ENCODE assay signal across 14 mouse cellular contexts in the genomic region with DNA sequence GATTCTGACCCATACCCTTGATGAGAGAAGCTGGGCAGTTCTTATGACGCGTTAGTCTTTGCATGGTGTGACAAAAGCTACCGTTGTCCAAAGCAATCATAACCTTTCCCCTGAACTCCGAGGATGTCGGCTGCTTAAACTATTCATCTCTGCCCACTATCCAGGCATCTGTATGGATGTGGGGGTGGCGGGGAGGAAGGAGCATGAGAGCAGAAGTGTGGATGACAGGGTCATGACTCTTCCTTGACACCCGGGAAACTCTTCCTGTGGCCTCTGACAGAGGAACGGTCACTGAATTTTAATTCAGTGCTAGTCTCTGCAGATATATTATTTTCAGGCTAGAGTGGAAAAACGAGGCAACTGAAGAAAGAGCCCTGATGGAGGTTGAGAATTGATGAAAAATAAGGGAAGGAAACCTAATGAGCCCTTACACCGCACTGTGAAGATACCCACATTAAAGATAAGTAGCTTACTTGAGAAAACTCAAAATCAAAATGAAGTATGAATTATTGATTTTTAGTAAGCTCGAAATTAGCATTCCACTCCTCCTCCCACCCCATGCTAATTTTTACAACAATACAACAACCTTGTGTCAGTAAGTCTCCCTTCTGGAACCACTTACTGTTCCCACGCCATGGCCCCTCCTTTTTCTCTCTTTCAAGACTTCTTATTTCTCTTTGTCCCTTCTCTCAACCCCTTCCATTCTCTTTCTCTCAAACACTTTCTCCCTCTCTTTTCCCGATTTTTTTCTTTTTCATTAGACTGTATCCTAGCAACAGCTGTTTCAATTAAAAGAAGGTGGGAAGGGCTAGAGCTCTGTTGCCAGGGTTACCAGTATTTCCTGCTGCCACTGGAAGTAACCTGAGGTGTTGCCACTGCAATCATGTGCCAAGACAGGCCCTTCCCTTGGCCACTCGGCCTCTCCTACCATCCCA.
DNase-seq lines count a peak whose midpoint lies in the region; ATAC-seq and TF ChIP-seq lines count a peak whose summit lies in the region.
"Had no signal": no experiment of that assay in that cellular context is flagged by ENCODE, and none has a peak within 500 bp of the region (broad histone marks: within the 10 kb centered on the region; RNA-seq: fewer than 3 reads in every experiment).

No protein-coding gene starts in this region.

- intact Hi-C loops in heart, adult 2 months (cut with DNase I) = no loop called here

- H3K9ac ChIP-seq in hindbrain, embryonic 11.5 days (ENCODE audit: low read depth, low read length) = no peak overlapping the region
- no peak overlapping the region for H3K9ac ChIP-seq in midbrain, embryonic 13.5 days (replicated peaks)
- H3K9ac ChIP-seq in heart, adult 2 months (ENCODE audit: low read depth, low read length) = no peak overlapping the region
- H3K9ac ChIP-seq: embryonic facial prominence, embryonic 13.5 days; limb, embryonic 13.5 days had no signal

- peak overlapping the region; percentile 40 for H3K27ac ChIP-seq in hindbrain, embryonic 11.5 days (ENCODE audit: low read depth, low read length)
- H3K27ac ChIP-seq in midbrain, embryonic 13.5 days = peak overlapping the region; percentile 16; the same call in 1 of the 2 replicates
- H3K27ac ChIP-seq in heart, adult 2 months = no peak overlapping the region
- H3K27ac ChIP-seq: embryonic facial prominence, embryonic 13.5 days; limb, embryonic 13.5 days; stomach, postnatal 0 days had no signal

- H3K9me3 ChIP-seq in hindbrain, embryonic 11.5 days (ENCODE audit: control insufficient read depth, low read length) = no peaks in the 10 kb centered on the region
- no peaks in the 10 kb centered on the region for H3K9me3 ChIP-seq in midbrain, embryonic 13.5 days
- H3K9me3 ChIP-seq: embryonic facial prominence, embryonic 13.5 days; limb, embryonic 13.5 days had no signal

- H3K79me2 ChIP-seq in heart, adult 2 months (replicated peaks; ENCODE audit: control insufficient read depth, insufficient read depth, low read length) = no peaks in the 10 kb centered on the region

- 22% methylated on average over 14 of the region's 14 CpGs for WGBS in hindbrain, embryonic 11.5 days
- 31% methylated on average over 14 of the region's 14 CpGs for WGBS in midbrain, embryonic 13.5 days
- 61% methylated on average over 14 of the region's 14 CpGs for WGBS in heart, adult 2 months

- no peaks in the 10 kb centered on the region for H3K36me3 ChIP-seq in hindbrain, embryonic 11.5 days (ENCODE audit: control insufficient read depth, insufficient read depth, low read length)
- no peaks in the 10 kb centered on the region for H3K36me3 ChIP-seq in midbrain, embryonic 13.5 days
- H3K36me3 ChIP-seq in heart, adult 2 months (ENCODE audit: control insufficient read depth, insufficient read depth, low read length) = no peaks in the 10 kb centered on the region
- H3K36me3 ChIP-seq: embryonic facial prominence, embryonic 13.5 days; limb, embryonic 13.5 days had no signal

- H3K4me3 ChIP-seq in hindbrain, embryonic 11.5 days (ENCODE audit: low read depth, low read length) = no peak overlapping the region
- H3K4me3 ChIP-seq in midbrain, embryonic 13.5 days (replicated peaks) = no peak overlapping the region
- H3K4me3 ChIP-seq in heart, adult 2 months = no peak overlapping the region
- H3K4me3 ChIP-seq: embryonic facial prominence, embryonic 13.5 days; limb, embryonic 13.5 days had no signal

- TF ChIP-seq EP300 in heart, adult 2 months (IDR thresholded peaks at IDR 0.05; ENCODE audit: insufficient read depth, low read depth, low read length) = no peak

- no peak for TF ChIP-seq CTCF in brain, embryonic 14.5 days (IDR thresholded peaks at IDR 0.05; ENCODE audit: borderline replicate concordance, extremely low read depth, insufficient read depth, insufficient read length)
- no peak for TF ChIP-seq CTCF in heart, adult 2 months (IDR thresholded peaks at IDR 0.05)

- TF ChIP-seq POLR2A in brain, embryonic 14.5 days (IDR thresholded peaks at IDR 0.05; ENCODE audit: borderline replicate concordance, extremely low read depth, insufficient read depth, insufficient read length, poor library complexity, severe bottlenecking) = no peak
- no peak for TF ChIP-seq POLR2A in heart, adult 2 months (IDR thresholded peaks at IDR 0.05; ENCODE audit: insufficient read depth, low read depth, low read length)

- no peaks in the 10 kb centered on the region for H3K27me3 ChIP-seq in hindbrain, embryonic 11.5 days (ENCODE audit: control insufficient read depth, insufficient read depth, low read length)
- H3K27me3 ChIP-seq in midbrain, embryonic 13.5 days = no peaks in the 10 kb centered on the region
- H3K27me3 ChIP-seq in heart, adult 2 months (ENCODE audit: control insufficient read depth, insufficient read depth, low read length) = no peaks in the 10 kb centered on the region
- H3K27me3 ChIP-seq: CH12.LX; embryonic facial prominence, embryonic 13.5 days; limb, embryonic 13.5 days had no signal

- peak; percentile 86 for DNase-seq in brain, embryonic 14.5 days (ENCODE audit: low read depth)
- DNase-seq in embryo, embryonic 9.5 days (ENCODE audit: extremely low spot score) = peak; percentile 44
- peak; percentile 59 for DNase-seq in hindbrain, embryonic 11.5 days (ENCODE audit: low spot score)
- no peak for DNase-seq in spleen, postnatal 4 days (ENCODE audit: low spot score in 2 of 2)
- no peak for DNase-seq in adrenal gland, adult 18-20 months (ENCODE audit: low spot score in 2 of 2)
- DNase-seq in heart, adult 2 months = no peak
- DNase-seq: kidney, postnatal 4 days; right cerebral cortex, postnatal 4 days had no signal

- 0 out of 2 replicates have a peak, but pooled peaks cover 2% of the 10 kb centered on the region for H3K4me1 ChIP-seq in hindbrain, embryonic 11.5 days (replicated peaks; ENCODE audit: control insufficient read depth, insufficient read depth, low read length)
- peaks cover 12% of the 10 kb centered on the region for H3K4me1 ChIP-seq in midbrain, embryonic 13.5 days (replicated peaks)
- H3K4me1 ChIP-seq in heart, adult 2 months (ENCODE audit: control insufficient read depth, insufficient read depth, low read length) = no peaks in the 10 kb centered on the region
- H3K4me1 ChIP-seq: limb, embryonic 13.5 days had no signal

- ATAC-seq in hindbrain, embryonic 11.5 days (ENCODE audit: low FRiP score) = peak; percentile 86
- ATAC-seq in midbrain, embryonic 13.5 days = peak; percentile 91
- no peak for ATAC-seq in erythroid progenitor cell, adult 5-6 weeks (replicated peaks; ENCODE audit: low FRiP score, poor library complexity, severe bottlenecking)

- H3K4me2 ChIP-seq in hindbrain, embryonic 11.5 days (replicated peaks; ENCODE audit: low read depth, low read length) = no peak overlapping the region
- H3K4me2 ChIP-seq in midbrain, embryonic 13.5 days (replicated peaks) = peak overlapping the region; percentile 27
- H3K4me2 ChIP-seq: embryonic facial prominence, embryonic 13.5 days; limb, embryonic 13.5 days had no signal

Comparison
In these comparisons a context has a peak if more than half of its experiments do, and no peak if none do; other contexts are left out.
1. DNase-seq: peak in brain, embryonic 14.5 days (single experiment), embryo, embryonic 9.5 days (single experiment) and hindbrain, embryonic 11.5 days (single experiment); none in spleen, postnatal 4 days (0 of 2), adrenal gland, adult 18-20 months (0 of 2) and heart, adult 2 months (0 of 2).